Mouse (Mus musculus) c-Kit-positive CD71-positive TER-119-positive erythroid progenitor cells, embryonic 14.5 days (primary cell): ENCODE data around the gene Mansc1.

ENCODE experiments used
- DNase-seq: peaks from one replicate; pipeline ENCODE4 v3.0.0-alpha.2; 2013; ENCODE audit warnings: low spot score

Mansc1 gene

DNA sequence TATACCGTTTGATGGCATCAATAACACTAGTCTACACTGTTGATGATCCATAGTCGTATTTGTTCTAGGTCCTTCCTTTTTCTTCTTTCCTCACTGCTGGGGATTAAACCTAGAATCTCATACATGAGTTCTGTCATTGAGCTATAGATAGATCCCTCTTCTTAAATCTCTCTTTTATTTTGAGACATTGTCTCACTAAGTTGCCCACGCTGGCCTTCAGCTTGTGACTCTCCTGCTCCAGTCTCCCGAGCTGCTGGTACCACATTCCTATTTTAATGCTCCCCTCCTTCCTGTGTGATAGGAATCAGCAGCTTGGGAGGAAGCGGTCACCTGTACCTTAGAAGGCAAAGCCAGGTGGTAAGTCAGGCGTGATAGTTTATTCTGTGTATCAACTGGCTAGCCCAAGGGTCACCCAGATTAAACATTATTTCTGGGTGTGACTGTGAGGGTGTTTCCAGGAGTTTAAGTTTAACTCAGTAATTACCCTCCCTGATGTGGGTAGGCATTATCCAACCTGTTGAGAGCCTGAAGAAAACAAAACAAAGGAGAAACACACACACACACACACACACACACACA is 34.5 kb downstream of the Mansc1 start:
- no peak for DNase-seq

DNA sequence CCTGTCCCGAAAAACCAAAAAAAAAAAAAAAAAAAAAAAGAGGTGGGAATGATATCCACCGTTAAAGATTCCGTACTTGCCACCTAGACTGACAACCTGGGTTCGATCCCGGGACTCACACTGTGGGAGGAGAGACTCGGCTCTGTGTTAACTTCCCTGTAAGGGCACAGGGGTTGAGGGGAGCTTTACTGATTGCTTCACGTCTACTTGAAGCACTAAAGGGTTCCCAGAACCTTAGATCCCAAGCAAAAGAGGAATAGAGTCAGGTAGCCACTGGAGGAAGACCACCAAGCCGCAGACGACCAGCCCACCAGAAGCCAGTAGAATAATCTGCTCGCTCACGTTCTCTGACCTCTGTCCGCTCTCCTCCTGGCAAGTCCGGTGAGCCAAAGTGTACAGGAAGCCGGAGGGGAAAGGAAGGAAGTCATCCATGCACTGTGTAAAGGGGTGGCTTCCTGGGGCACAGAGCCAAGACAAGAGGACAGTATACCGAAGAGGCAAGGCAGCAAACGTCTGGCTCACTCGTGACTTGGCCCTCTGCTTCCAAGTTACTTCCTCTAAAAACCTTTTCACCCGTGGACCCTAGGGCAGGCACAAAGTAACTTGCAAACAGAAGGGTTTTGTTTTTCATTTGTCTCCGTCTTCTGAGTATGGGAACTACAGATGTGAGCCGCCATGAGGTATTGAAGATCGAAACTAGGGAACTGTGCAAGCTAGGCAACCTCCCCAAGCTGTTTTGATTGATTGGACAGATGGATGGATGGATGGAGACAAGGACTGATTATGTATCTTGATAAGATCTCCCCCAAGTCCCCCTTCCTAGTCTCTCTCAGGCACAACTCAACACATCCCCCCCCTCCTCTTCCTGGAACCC is 37.5 kb downstream of the Mansc1 start:
- DNase-seq: no peak

DNA sequence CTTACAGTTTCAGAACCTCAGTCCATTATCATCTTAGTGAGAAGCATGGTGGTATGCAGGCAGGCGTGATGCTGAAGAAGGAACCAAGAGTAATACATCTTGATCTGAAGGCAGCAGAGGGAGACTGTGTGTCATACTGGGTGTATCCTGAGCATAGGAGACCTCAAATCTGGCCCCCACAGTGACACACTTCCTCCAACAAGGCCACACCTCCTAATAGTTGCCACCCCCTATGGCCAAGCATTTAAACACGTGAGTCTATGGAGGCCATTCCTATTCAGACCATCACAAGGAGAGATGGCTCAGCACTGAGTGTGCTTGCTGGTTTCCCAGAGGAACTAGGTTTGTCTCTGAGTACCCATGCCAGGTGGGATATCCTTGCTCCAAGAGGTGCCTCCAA is 40.7 kb downstream of the Mansc1 start:
- no peak for DNase-seq

- DNase-seq: no peak
Measured at GRCm38 (mm10) chr6:134586241-134586640, 46.0 kb downstream of the Mansc1 start.

- no peak for DNase-seq
Measured at GRCm38 (mm10) chr6:134584616-134585015, 47.7 kb downstream of the Mansc1 start.

DNA sequence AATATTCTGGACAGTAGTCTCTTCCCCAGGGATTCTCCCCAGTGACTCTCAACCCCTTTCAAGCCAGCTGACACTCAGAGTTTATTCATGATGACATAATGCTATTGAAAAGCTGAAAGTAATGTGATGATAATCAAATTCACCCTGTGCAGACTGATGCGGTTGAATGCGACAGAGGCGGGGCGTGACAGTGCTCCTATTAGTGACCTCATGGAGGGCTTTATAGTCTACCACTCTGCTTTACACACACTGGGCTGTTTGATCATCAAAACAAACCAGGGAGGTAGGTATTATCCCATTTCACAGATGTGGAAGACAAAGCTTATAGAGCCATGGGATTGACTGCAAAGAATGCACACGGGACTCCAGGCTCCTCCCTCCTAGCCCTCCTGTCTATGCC is 50.2 kb downstream of the Mansc1 start:
- no peak for DNase-seq

DNA sequence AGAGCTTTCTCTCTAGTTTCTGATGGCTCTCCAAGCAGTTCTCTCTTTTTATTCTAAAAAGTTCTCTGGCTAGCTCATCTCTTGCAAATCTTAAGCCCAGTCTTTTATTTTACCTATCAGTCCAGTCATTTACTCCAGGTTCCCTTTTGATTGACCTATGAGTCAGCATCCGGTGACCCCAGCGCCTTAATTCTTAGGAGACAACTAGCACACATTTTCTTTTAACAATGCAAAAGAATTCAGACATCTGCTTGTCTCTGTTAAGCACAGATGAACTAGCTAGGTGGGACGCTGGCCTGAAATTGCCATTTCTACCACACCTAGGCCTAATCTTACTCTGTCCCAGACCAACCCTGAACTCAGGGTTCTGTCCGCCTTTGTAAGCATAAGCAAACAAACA is 52.8 kb downstream of the Mansc1 start:
- no peak for DNase-seq

GRCm38 (mm10) chr6:134578039-134578438 is 54.2 kb downstream of the Mansc1 start:
- no peak for DNase-seq

GRCm38 (mm10) chr6:134575288-134575741 is 57.0 kb downstream of the Mansc1 start:
- DNase-seq: no peak

DNA sequence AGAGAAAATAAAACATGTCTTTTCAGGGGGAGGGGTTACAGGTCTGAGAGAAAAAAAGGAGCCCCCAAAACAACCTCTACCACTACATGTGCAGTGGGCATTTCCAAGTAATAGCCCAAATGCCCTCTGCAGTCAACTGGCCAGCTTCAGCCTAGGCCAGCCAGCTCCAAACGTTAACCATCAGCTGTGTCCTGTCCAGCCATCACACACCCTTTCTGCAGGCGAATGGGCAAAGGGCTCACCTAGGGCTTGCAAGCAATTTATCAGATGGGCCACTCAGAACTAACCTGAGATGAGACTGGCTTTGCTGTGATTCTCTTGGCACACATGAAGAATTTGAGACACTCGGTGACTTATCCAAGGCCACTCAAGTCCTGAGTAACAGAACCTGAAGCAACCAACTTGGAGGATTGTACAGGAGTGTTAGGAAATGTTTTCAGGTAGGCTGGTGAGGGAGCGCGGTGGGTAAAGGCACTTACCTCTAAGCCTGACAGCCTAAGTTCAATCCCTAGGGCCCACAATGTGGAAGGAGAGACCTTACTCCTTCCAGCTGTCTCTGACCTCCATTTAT is 64.2 kb downstream of the Mansc1 start:
- DNase-seq: no peak

DNA sequence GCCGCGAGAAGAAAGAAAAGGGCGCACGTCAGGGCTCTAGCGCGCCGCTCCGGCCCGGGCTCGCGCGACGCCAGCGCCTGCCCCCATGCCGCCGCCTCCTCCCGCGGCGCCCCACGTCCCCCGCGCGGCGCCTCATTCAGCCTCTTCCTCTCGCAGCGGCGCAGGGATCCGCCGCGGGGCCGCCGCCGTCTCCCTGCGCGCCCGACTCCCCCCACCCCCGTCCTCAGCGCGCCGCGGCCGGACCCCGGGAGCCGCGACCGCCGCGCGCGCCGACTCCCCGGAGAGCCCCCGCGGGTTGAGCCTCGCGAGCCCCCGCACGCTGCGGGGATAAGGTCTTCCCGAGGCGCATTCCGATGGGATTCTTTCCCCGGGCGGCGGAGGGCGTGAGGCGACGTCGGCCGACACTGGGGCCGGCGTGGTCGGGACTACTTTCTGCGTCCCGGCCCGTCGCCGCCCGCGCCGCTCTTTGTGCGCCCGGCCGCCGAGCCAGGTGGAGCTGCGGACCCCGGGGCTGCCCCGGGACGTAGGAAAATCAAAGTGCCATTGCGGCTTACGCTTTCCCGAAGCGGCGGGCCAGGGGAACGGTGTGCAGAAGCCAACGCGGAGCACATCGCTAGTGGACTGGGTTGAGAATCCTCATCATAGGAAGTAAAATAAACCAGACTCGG is 65.3 kb downstream of the Mansc1 start, which contains the start of gene Lrp6:
Lrp6 (minus strand) TSS at position 148 of the 668 bp plus-strand sequence.
- DNase-seq: peak; percentile 69

DNA sequence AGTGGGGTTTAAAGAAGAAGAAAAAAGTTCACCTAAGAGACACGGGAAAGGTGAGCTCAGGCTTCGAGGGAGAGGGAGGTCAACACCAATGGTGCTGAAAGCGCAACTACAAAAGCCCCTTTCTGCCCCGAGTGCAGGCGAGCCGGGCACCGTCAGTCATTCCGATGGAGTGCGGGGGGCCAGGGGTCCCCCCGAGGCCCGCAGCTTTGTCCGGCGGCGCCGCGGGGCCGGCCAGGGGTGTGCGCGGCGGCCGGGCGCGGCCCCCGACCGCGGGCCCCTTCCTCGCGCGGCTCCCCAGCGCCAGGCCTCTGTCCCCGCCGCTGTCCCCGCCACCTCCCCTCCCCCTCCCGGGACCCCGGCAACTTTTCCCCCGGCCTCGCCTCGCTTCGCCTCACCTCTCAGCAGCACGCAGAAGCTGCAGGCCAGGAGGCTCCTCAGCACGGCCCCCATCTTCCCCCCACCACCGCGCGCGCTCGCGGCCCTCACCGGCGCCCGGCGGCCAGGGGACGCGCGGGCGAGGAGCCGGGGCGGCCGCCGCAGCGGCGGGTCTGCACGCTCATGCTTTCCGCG is 66.0 kb downstream of the Mansc1 start:
- no peak for DNase-seq

DNA sequence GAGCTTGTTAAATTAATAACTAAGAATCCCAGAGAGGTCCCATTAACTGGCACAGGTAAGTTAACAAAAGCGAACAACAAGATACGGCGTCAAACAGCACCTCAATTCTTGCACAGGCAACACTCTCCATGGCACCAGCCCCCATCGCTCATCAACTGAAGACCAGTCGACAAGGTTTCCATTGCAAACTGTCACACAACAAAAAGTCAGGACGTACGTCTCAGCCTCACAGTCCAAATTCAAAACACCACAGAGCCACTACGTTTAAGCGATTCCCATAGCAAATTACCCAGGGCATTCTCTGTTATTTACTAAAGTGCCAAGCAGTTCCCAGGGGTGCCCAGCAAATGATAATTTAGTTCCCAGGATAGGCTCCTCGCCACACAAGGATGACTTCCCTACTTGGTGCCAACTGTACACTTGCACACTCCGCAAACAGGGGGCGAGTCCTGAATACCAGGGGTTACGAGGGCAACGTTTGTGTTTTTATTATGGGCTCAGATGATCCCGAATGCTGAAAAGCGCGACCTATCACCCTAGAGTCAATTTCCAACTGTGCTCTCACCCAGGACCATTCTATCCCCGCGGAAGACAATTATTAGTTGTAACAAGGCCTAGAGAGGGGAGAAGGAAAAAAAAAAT is 66.6 kb downstream of the Mansc1 start:
- DNase-seq: peak; percentile 20

- DNase-seq: no peak
Measured at GRCm38 (mm10) chr6:134564539-134564938, 67.7 kb downstream of the Mansc1 start.

- no peak for DNase-seq
Measured at GRCm38 (mm10) chr6:134559635-134560034, 72.7 kb downstream of the Mansc1 start.
